Mouse (Mus musculus) MEL (cell line): ENCODE data around the gene Nfatc4. TPM values are rescaled to one million over a fixed set of nuclear protein-coding genes. Genes with fewer than 3 reads are reported as not detected.

Source experiments
- DNase-seq: peaks from one replicate; pipeline ENCODE4 v3.0.0; 2011; ENCODE audit warnings: low read depth, low spot score
- H3K27ac ChIP-seq: 2 replicates; pipeline ENCODE4 v1.5.1; 2012; ENCODE audit warnings: low read depth, mild to moderate bottlenecking, control low read depth, low read length, moderate library complexity; ENCODE audit not compliant: control insufficient read depth
- H3K27me3 ChIP-seq, 2 experiments: fragments of 150-350 bp in 1 of 2; sonication (generic) in 1 of 2; 2 replicates each; pipeline ENCODE4 v1.6.1; 2012; ENCODE audit warnings: low read length in 2 of 2, mild to moderate bottlenecking in 2 of 2, improper control_type of control experiment in 1 of 2, moderate library complexity in 1 of 2; ENCODE audit not compliant: insufficient read depth in 2 of 2, control insufficient read depth in 1 of 2
- H3K36me3 ChIP-seq, 2 experiments: 2 replicates each; pipeline ENCODE4 v1.6.1; 2012 to 2014; ENCODE audit warnings: low read length in 2 of 2, improper control_type of control experiment in 1 of 2, inconsistent platforms in 1 of 2, mild to moderate bottlenecking in 1 of 2; ENCODE audit not compliant: insufficient read depth in 2 of 2, control insufficient read depth in 1 of 2
- H3K4me1 ChIP-seq, 2 experiments: fragments of 150-350 bp in 1 of 2; sonication (generic) in 1 of 2; 2 replicates each; pipeline ENCODE4 v1.6.1; 2012; ENCODE audit warnings: low read length in 2 of 2, improper control_type of control experiment in 1 of 2, mild to moderate bottlenecking in 1 of 2; ENCODE audit not compliant: insufficient read depth in 2 of 2, control insufficient read depth in 1 of 2
- H3K4me3 ChIP-seq, 2 experiments: fragments of 150-350 bp in 1 of 2; sonication (generic) in 1 of 2; 2 replicates each; pipeline ENCODE4 v1.5.1; 2012; ENCODE audit warnings: low read depth in 2 of 2, low read length in 2 of 2, mild to moderate bottlenecking in 2 of 2, moderate library complexity in 2 of 2, control low read depth in 1 of 2, improper control_type of control experiment in 1 of 2; ENCODE audit not compliant: control insufficient read depth in 1 of 2, insufficient read depth in 1 of 2
- H3K79me2 ChIP-seq: 2 replicates; pipeline ENCODE4 v1.6.1; 2012; ENCODE audit warnings: mild to moderate bottlenecking, low read length, moderate library complexity; ENCODE audit not compliant: control insufficient read depth, poor library complexity, insufficient read depth
- H3K9ac ChIP-seq: 2 replicates; pipeline ENCODE4 v1.6.1; 2012; ENCODE audit warnings: low read depth, mild to moderate bottlenecking, control low read depth, low read length, moderate library complexity; ENCODE audit not compliant: control insufficient read depth, poor library complexity, severe bottlenecking
- H3K9me3 ChIP-seq: fragments of 150-350 bp; sonication (generic); replicated peaks from 2 replicates; pipeline ENCODE4 v1.6.1; 2012; ENCODE audit warnings: mild to moderate bottlenecking, low read length, improper control_type of control experiment, moderate library complexity; ENCODE audit not compliant: insufficient read depth
- BHLHE40 ChIP-seq: IDR thresholded peaks from 2 replicates; pipeline ENCODE4 v1.6.1; 2012; ENCODE audit warnings: low read depth, mild to moderate bottlenecking, inconsistent platforms, low read length, improper control_type of control experiment, borderline replicate concordance
- CHD1 ChIP-seq: IDR thresholded peaks from 2 replicates; pipeline ENCODE4 v1.6.1; 2012; ENCODE audit warnings: low read depth, mild to moderate bottlenecking, inconsistent platforms, low read length, improper control_type of control experiment
- CHD2 ChIP-seq: IDR thresholded peaks from 2 replicates; pipeline ENCODE4 v1.6.1; 2011; ENCODE audit warnings: low read length, improper control_type of control experiment
- E2F4 ChIP-seq: IDR thresholded peaks from 2 replicates; pipeline ENCODE4 v1.6.1; 2011; ENCODE audit warnings: low read depth, low read length, improper control_type of control experiment, borderline replicate concordance
- ELF1 ChIP-seq: IDR thresholded peaks from 2 replicates; pipeline ENCODE4 v1.6.1; 2014; ENCODE audit warnings: low read depth, mild to moderate bottlenecking, inconsistent platforms, low read length, improper control_type of control experiment, moderate library complexity
- GABPA ChIP-seq: IDR thresholded peaks from 2 replicates; pipeline ENCODE4 v1.6.1; 2012; ENCODE audit warnings: low read depth, mild to moderate bottlenecking, inconsistent platforms, low read length, improper control_type of control experiment, moderate library complexity
- HCFC1 ChIP-seq: IDR thresholded peaks from 2 replicates; pipeline ENCODE4 v1.6.1; 2012; ENCODE audit warnings: low read depth, mild to moderate bottlenecking, inconsistent platforms, low read length, improper control_type of control experiment, moderate library complexity
- JUND ChIP-seq: IDR thresholded peaks from 2 replicates; pipeline ENCODE4 v1.6.1; 2011; ENCODE audit warnings: low read depth, mild to moderate bottlenecking, improper control_type of control experiment, low read length
- KAT2A ChIP-seq: conservative IDR thresholded peaks from 2 replicates; pipeline ENCODE4 v1.6.1; 2012; ENCODE audit warnings: low read depth, low read length, improper control_type of control experiment, inconsistent platforms
- MAFK ChIP-seq: IDR thresholded peaks from 2 replicates; pipeline ENCODE4 v1.6.1; 2011; ENCODE audit warnings: low read depth, mild to moderate bottlenecking, low read length, improper control_type of control experiment, borderline replicate concordance
- MAZ ChIP-seq: IDR thresholded peaks from 2 replicates; pipeline ENCODE4 v1.6.1; 2012; ENCODE audit warnings: low read depth, mild to moderate bottlenecking, inconsistent platforms, low read length, improper control_type of control experiment
- MXI1 ChIP-seq: IDR thresholded peaks from 2 replicates; pipeline ENCODE4 v1.6.1; 2011; ENCODE audit warnings: mild to moderate bottlenecking, low read depth, low read length, improper control_type of control experiment
- MYB ChIP-seq: IDR thresholded peaks from 2 replicates; pipeline ENCODE4 v1.6.1; 2011; ENCODE audit warnings: mild to moderate bottlenecking, low read depth, low read length, improper control_type of control experiment
- NELFE ChIP-seq: IDR thresholded peaks from 2 replicates; pipeline ENCODE4 v1.6.1; 2011; ENCODE audit warnings: low read depth, low read length, improper control_type of control experiment
- POLR2A ChIP-seq, 2 experiments: IDR thresholded peaks; 2 replicates each; pipeline ENCODE4 v1.6.1; 2011 to 2012; ENCODE audit warnings: low read length in 2 of 2, mild to moderate bottlenecking in 2 of 2, control low read depth in 1 of 2, improper control_type of control experiment in 1 of 2, low read depth in 1 of 2, moderate library complexity in 1 of 2; ENCODE audit not compliant: control insufficient read depth in 1 of 2, insufficient read depth in 1 of 2, poor library complexity in 1 of 2
- POLR2AphosphoS2 ChIP-seq: IDR thresholded peaks from 2 replicates; pipeline ENCODE4 v1.6.1; 2011; ENCODE audit warnings: low read length, improper control_type of control experiment
- RAD21 ChIP-seq: IDR thresholded peaks from 2 replicates; pipeline ENCODE4 v1.6.1; 2011; ENCODE audit warnings: mild to moderate bottlenecking, low read depth, low read length, improper control_type of control experiment
- SMC3 ChIP-seq: IDR thresholded peaks from 2 replicates; pipeline ENCODE4 v1.6.1; 2011; ENCODE audit warnings: low read depth, low read length, improper control_type of control experiment
- TAL1 ChIP-seq: IDR thresholded peaks from 2 replicates; pipeline ENCODE4 v1.6.1; 2012; ENCODE audit warnings: mild to moderate bottlenecking, inconsistent platforms, low read length, moderate library complexity, mixed read lengths
- TCF12 ChIP-seq: IDR thresholded peaks from 2 replicates; pipeline ENCODE4 v1.6.1; 2014; ENCODE audit warnings: low read depth, mild to moderate bottlenecking, inconsistent platforms, low read length, improper control_type of control experiment, moderate library complexity
- UBTF ChIP-seq: IDR thresholded peaks from 2 replicates; pipeline ENCODE4 v1.6.1; 2012; ENCODE audit warnings: low read depth, mild to moderate bottlenecking, inconsistent platforms, low read length, improper control_type of control experiment, moderate library complexity, borderline replicate concordance; ENCODE audit not compliant: insufficient read depth
- ZC3H11A ChIP-seq: IDR thresholded peaks from 2 replicates; pipeline ENCODE4 v1.6.1; 2012; ENCODE audit warnings: low read depth, mild to moderate bottlenecking, inconsistent platforms, low read length, improper control_type of control experiment
- ZKSCAN1 ChIP-seq: IDR thresholded peaks from 2 replicates; pipeline ENCODE4 v1.6.1; 2012; ENCODE audit warnings: low read depth, mild to moderate bottlenecking, inconsistent platforms, low read length, improper control_type of control experiment, moderate library complexity
- ZMIZ1 ChIP-seq: IDR thresholded peaks from 2 replicates; pipeline ENCODE4 v1.6.1; 2012; ENCODE audit warnings: low read depth, mild to moderate bottlenecking, inconsistent platforms, low read length, improper control_type of control experiment, moderate library complexity
- ZNF384 ChIP-seq: IDR thresholded peaks from 2 replicates; pipeline ENCODE4 v1.6.1; 2012; ENCODE audit warnings: low read depth, mild to moderate bottlenecking, inconsistent platforms, low read length, improper control_type of control experiment
- polyA plus RNA-seq, 2 experiments: library from polyadenylated mRNA; stranded (reverse) in 1 of 2; unstranded in 1 of 2; fragments of >175 nt in 1 of 2; fragments of >200 nt in 1 of 2; gene quantifications; 2 replicates each; pipeline versions ENCODE4 v1.2.1 to v1.2.4; 2012; ENCODE audit warnings: low replicate concordance in 2 of 2, low read depth in 1 of 2; ENCODE audit not compliant: insufficient read length in 2 of 2, insufficient read depth in 1 of 2, missing spikeins in 1 of 2
- total RNA-seq: library from RNA; depleted of rRNA; stranded (reverse); fragments of 300-350 nt; gene quantifications from 2 replicates; pipeline ENCODE4 v1.2.3, GENCODE M21; 2012

Nfatc4 gene
- total and polyA plus RNA-seq, 3 experiments, result 0.27 to 0.71 TPM; not detected in 1

DNA sequence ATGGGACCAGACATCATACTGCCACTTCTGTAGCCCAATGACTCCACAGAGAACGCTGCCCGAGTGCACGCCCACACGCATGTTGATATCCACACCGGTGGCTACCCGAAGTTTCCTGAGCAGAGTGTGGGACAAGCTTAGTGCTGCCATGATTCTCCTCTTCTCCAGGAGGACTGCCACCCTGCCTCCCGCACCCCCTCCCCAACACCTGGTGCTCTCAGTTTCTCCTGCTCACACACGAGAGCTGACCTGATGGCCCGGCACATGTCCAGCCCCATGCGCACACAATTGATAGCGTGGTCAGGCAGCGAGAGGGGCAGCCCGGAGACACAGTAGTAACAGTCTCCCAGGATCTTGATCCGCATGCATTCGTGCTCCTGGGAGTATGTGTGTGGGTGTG, 44.3 kb upstream of the Nfatc4 start:
- Histone ChIP-seq H3K4me3 (no peak overlapping the region), H3K9me3 (no peaks in the 10 kb centered on the region), H3K79me2 (no peaks in the 10 kb centered on the region), H3K27ac (no peak overlapping the region), H3K4me1 (peaks cover 5 to 16% of the 10 kb centered on the region in 2 experiments; a peak in 3 of 4 replicates), H3K36me3 (peaks cover 0 to 7% of the 10 kb centered on the region in 2 experiments; a peak in 2 of 4 replicates), H3K9ac (no peak overlapping the region), H3K27me3 (no peaks in the 10 kb centered on the region)
- no peak for DNase-seq
- TF ChIP-seq ELF1 (no peak), E2F4 (no peak), ZC3H11A (no peak), MAFK (no peak), KAT2A (no peak), MYB (no peak), GABPA (no peak), POLR2AphosphoS2 (no peak), ZNF384 (no peak), RAD21 (no peak), HCFC1 (no peak)

DNA sequence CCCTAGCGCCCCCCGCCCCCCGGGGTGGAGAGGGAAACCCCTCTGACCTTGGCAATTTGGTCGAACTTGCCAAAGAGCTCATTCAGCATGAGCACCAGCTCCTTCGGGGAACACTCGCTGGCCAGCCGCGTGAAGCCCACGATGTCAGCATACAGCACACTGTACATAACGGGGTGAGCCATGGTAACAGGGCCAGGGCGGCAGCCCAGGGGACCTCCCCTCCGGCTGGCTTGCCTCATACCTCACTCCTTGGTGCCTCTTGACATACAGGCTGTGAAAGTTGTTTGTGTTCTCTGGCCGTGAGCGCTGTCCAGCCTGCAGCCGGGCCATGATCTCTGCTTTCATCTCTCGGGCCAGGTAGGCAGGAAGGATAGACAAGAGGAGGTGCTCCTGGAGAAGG, 43.3 kb upstream of the Nfatc4 start:
- peaks cover 0 to 7% of the 10 kb centered on the region in 2 experiments; a peak in 2 of 4 replicates for H3K36me3 ChIP-seq
- no peaks in the 10 kb centered on the region for H3K9me3 ChIP-seq
- no peak overlapping the region for H3K9ac ChIP-seq
- TF ChIP-seq HCFC1 (no peak), BHLHE40 (no peak), MAZ (no peak), MXI1 (no peak), E2F4 (no peak), JUND (no peak), CHD2 (no peak), ZMIZ1 (no peak), TCF12 (no peak), UBTF (no peak), ZKSCAN1 (no peak), TAL1 (no peak), POLR2AphosphoS2 (no peak), CHD1 (no peak), POLR2A (IDR thresholded peaks at IDR 0.05; ENCODE audit: control insufficient read depth in 1 of 2, insufficient read depth in 1 of 2, low read depth in 1 of 2, low read length in 2 of 2, poor library complexity in 1 of 2) (no peak), SMC3 (no peak), NELFE (no peak), MAFK (no peak)
- H3K4me3 ChIP-seq, result no peak overlapping the region
- H3K27me3 ChIP-seq, result no peaks in the 10 kb centered on the region
- DNase-seq, result no peak
- no peak overlapping the region for H3K27ac ChIP-seq
- peaks cover 5 to 12% of the 10 kb centered on the region in 2 experiments; a peak in 3 of 4 replicates for H3K4me1 ChIP-seq
- no peaks in the 10 kb centered on the region for H3K79me2 ChIP-seq
